Mouse (Mus musculus): ENCODE data around the gene Gm1043. TPM values are rescaled to one million over a fixed set of nuclear protein-coding genes. Genes with fewer than 3 reads are reported as not detected.

Gm1043 gene
- polyA plus RNA-seq, 1 experiment from 2014 or later: 0.05 TPM

DNA sequence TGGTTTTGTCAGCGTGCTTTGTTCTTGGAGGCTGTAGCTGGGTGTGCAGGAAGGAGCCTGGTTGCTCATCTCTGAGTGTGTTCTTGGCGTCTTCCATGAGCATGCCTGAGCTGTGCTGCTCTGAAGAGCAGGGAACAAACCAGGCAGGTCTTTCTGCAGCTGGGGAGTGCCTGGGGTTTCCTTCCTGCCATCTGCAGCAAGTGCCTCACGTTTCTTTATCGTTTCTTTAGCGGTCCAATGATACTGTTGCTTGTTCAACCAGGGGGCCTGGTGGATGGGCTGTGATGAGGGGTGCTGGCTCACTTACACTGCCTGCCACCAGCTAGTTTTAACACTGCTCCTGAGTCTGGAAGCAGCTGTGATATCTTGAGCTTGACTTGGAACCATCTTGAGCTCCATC lies 38.4 kb upstream of the Gm1043 start:
- no peak overlapping the region for H3K4me3 ChIP-seq (replicated peaks; ENCODE audit: low read length)
- H3K9ac ChIP-seq (ENCODE audit: low read length): no peak overlapping the region
- H3K27ac ChIP-seq (ENCODE audit: low read length): no peak overlapping the region
- no peak overlapping the region for H3K4me2 ChIP-seq (ENCODE audit: low read depth, low read length)
- WGBS: 37% methylated on average over 5 of the region's 5 CpGs
- no peak for ATAC-seq (ENCODE audit: insufficient read depth, low FRiP score)
- H3K4me1 ChIP-seq (ENCODE audit: control insufficient read depth, insufficient read depth, low read length): 0 out of 2 replicates have a peak, but pooled peaks cover 3% of the 10 kb centered on the region
- H3K9me3 ChIP-seq (replicated peaks; ENCODE audit: control insufficient read depth, low read length): no peaks in the 10 kb centered on the region
- no peaks in the 10 kb centered on the region for H3K36me3 ChIP-seq (ENCODE audit: control insufficient read depth, insufficient read depth, low read length)
- no peaks in the 10 kb centered on the region; the same call in 1 of the 2 replicates for H3K27me3 ChIP-seq (ENCODE audit: control insufficient read depth, insufficient read depth, low read length)

DNA sequence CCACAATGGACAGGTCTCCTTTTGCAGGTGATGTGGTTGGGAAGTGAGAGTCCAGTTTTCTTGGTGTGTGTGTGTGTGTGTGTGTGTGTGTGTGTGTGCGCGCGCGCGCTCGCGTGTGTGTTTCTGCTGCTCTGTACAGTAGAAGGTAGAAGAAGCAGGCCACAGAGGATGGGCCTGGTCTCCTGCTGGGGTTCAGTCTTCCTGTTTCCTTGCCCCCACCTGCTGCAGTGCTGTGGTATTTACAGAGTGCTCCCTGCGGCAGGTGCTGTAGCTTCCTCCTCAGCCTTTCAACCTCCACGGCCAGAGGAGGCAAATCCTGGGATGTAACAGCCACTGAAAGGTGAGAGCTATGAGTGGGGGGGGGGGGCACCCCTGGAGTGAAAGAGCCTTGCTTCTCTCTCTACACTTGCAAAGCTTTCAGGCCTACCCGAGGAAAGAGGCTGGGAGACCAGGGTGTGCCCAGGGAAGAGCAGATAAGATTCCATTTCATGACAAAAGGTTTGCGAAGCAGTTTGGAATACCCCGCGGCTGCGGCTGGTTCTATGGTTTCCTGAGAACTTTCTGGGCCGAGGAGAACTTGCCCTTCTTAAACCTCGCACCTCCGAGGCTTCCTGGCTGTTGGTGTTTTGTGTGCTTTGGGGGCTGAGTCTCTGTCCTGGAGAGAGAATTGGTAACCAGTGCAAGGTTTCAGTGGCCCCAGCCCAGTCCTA lies 37.8 kb upstream of the Gm1043 start:
- H3K27me3 ChIP-seq (ENCODE audit: control insufficient read depth, insufficient read depth, low read length): no peaks in the 10 kb centered on the region
- no peaks in the 10 kb centered on the region for H3K9me3 ChIP-seq (replicated peaks; ENCODE audit: control insufficient read depth, low read length)
- H3K9ac ChIP-seq (ENCODE audit: low read length): no peak overlapping the region
- H3K27ac ChIP-seq (ENCODE audit: low read length): peak overlapping the region; percentile 49
- no peak for ATAC-seq (ENCODE audit: insufficient read depth, low FRiP score)
- 40% methylated on average over 17 of the region's 17 CpGs for WGBS
- no peak overlapping the region for H3K4me3 ChIP-seq (replicated peaks; ENCODE audit: low read length)
- no peaks in the 10 kb centered on the region for H3K36me3 ChIP-seq (ENCODE audit: control insufficient read depth, insufficient read depth, low read length)
- no peak overlapping the region for H3K4me2 ChIP-seq (ENCODE audit: low read depth, low read length)
- H3K4me1 ChIP-seq (ENCODE audit: control insufficient read depth, insufficient read depth, low read length): 0 out of 2 replicates have a peak, but pooled peaks cover 3% of the 10 kb centered on the region

- ATAC-seq (ENCODE audit: insufficient read depth, low FRiP score): no peak
- Histone ChIP-seq H3K27me3 (ENCODE audit: control insufficient read depth, insufficient read depth, low read length) (no peaks in the 10 kb centered on the region), H3K36me3 (ENCODE audit: control insufficient read depth, insufficient read depth, low read length) (no peaks in the 10 kb centered on the region), H3K4me1 (ENCODE audit: control insufficient read depth, insufficient read depth, low read length) (0 out of 2 replicates have a peak, but pooled peaks cover 3% of the 10 kb centered on the region), H3K27ac (ENCODE audit: low read length) (no peak overlapping the region), H3K4me2 (ENCODE audit: low read depth, low read length) (no peak overlapping the region), H3K9me3 (replicated peaks; ENCODE audit: control insufficient read depth, low read length) (no peaks in the 10 kb centered on the region), H3K4me3 (replicated peaks; ENCODE audit: low read length) (no peak overlapping the region), H3K9ac (ENCODE audit: low read length) (no peak overlapping the region)
- WGBS: 60% methylated on average over 7 of the region's 7 CpGs
These were observed 37.2 kb upstream of the Gm1043 start for GRCm38 (mm10) chr5:37047992-37048391.

DNA sequence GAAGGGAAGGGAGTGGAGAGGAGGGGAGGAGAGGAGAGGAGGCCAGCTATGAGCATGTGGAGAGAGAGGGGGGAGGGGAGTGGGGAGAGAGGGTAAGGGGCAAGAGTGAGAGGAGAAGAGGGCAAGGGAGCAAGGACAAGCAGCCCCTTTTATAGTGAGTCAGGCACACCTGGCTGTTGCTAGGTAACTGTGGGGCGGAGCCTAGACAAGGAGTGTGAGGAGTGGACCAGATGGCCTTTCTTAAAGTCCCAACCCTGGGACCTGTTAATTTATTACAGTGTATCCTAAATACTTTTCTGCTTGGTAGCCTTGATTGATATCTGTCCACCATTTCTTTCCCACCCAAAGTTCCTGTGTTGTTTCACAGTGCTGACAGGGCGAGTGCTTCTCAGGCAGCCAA lies 36.1 kb upstream of the Gm1043 start:
- no peak overlapping the region for H3K9ac ChIP-seq (ENCODE audit: low read length)
- H3K36me3 ChIP-seq (ENCODE audit: control insufficient read depth, insufficient read depth, low read length): no peaks in the 10 kb centered on the region
- H3K27ac ChIP-seq (ENCODE audit: low read length): no peak overlapping the region
- 65% methylated on average over 2 of the region's 2 CpGs for WGBS
- H3K4me1 ChIP-seq (ENCODE audit: control insufficient read depth, insufficient read depth, low read length): 0 out of 2 replicates have a peak, but pooled peaks cover 3% of the 10 kb centered on the region
- no peaks in the 10 kb centered on the region for H3K27me3 ChIP-seq (ENCODE audit: control insufficient read depth, insufficient read depth, low read length)
- ATAC-seq (ENCODE audit: insufficient read depth, low FRiP score): no peak
- no peak overlapping the region for H3K4me2 ChIP-seq (ENCODE audit: low read depth, low read length)
- no peak overlapping the region for H3K4me3 ChIP-seq (replicated peaks; ENCODE audit: low read length)
- H3K9me3 ChIP-seq (replicated peaks; ENCODE audit: control insufficient read depth, low read length): no peaks in the 10 kb centered on the region

DNA sequence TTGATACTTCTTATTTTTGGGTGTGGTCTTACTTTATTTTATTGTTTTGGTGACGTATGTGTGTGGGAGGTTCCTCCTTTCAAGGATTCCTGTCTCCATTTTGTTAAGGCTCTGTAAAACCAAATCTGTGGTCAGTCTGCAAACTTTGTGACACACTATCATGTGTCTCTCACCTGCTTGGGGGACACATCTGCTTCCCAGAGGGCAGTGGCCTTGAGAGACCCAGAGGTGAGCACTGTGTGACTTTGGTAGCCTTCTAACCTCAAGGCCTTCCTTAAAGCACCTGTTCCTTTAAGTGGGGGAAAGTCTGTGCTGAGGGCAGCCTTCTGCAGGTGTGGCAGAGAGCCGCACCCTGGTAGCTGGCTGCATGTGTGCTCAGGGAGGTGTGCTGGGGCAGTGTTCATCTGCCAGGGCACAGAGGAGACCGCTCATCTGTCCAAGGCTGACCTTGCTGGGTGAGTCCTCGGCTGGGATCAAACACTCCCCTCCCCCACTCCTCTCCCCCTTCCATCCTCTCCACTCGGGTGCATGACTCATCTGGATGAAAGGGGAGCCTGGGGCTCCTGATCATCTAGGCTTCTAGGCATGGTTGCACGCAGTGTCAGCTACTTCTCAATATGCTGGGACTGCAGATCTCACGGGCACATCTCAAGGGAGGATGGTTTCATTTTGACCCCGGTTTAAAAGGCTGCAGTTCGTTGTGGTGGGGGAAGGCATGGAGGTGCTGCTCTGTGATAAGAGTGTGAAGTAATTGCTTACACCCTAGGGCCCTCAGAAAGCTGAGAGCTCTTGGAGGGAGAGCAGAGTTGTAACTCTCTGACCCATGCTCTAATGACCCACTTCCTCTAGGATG lies 34.4 kb upstream of the Gm1043 start:
- H3K36me3 ChIP-seq (ENCODE audit: control insufficient read depth, insufficient read depth, low read length): no peaks in the 10 kb centered on the region
- H3K9ac ChIP-seq (ENCODE audit: low read length): peak overlapping the region; percentile 39
- 0 out of 2 replicates have a peak, but pooled peaks cover 3% of the 10 kb centered on the region for H3K4me1 ChIP-seq (ENCODE audit: control insufficient read depth, insufficient read depth, low read length)
- peak overlapping the region; percentile 33 for H3K4me3 ChIP-seq (replicated peaks; ENCODE audit: low read length)
- peak overlapping the region; percentile 39 for H3K4me2 ChIP-seq (ENCODE audit: low read depth, low read length)
- ATAC-seq (ENCODE audit: insufficient read depth, low FRiP score): peak; percentile 90; the same call in 1 of the 2 replicates
- H3K27ac ChIP-seq (ENCODE audit: low read length): peak overlapping the region; percentile 82
- H3K9me3 ChIP-seq (replicated peaks; ENCODE audit: control insufficient read depth, low read length): no peaks in the 10 kb centered on the region
- no peaks in the 10 kb centered on the region for H3K27me3 ChIP-seq (ENCODE audit: control insufficient read depth, insufficient read depth, low read length)
- 25% methylated on average over 9 of the region's 9 CpGs for WGBS

- Histone ChIP-seq H3K4me3 (replicated peaks; ENCODE audit: low read length) (peak overlapping the region; percentile 33), H3K27me3 (ENCODE audit: control insufficient read depth, insufficient read depth, low read length) (no peaks in the 10 kb centered on the region), H3K27ac (ENCODE audit: low read length) (peak overlapping the region; percentile 82), H3K4me2 (ENCODE audit: low read depth, low read length) (peak overlapping the region; percentile 39), H3K9me3 (replicated peaks; ENCODE audit: control insufficient read depth, low read length) (no peaks in the 10 kb centered on the region), H3K36me3 (ENCODE audit: control insufficient read depth, insufficient read depth, low read length) (no peaks in the 10 kb centered on the region), H3K9ac (ENCODE audit: low read length) (peak overlapping the region; percentile 39), H3K4me1 (ENCODE audit: control insufficient read depth, insufficient read depth, low read length) (0 out of 2 replicates have a peak, but pooled peaks cover 3% of the 10 kb centered on the region)
- ATAC-seq (ENCODE audit: insufficient read depth, low FRiP score): no peak
- WGBS: 64% methylated on average over 16 of the region's 16 CpGs
These were observed 33.6 kb upstream of the Gm1043 start for GRCm38 (mm10) chr5:37051374-37052100.

DNA sequence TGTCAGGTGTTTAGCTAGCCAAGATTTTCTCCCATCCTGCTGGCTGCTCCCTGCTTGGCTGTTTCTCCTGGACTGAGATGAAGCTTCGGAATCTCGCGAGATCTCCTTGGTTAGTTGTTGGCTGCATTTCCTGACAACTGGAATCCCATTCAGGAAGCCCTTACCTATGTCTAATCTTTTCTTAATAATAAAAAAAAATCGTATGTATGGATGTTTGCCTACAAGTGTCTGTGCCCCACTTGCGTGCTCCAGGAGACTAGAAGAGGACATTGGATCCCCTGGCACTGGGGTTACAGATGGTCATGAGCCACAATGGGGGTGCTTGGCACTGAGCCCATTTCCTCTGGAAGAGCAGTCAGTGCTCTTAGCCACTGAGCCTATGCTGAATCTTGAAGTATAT lies 32.3 kb upstream of the Gm1043 start:
- H3K36me3 ChIP-seq (ENCODE audit: control insufficient read depth, insufficient read depth, low read length): no peaks in the 10 kb centered on the region
- 0 out of 2 replicates have a peak, but pooled peaks cover 3% of the 10 kb centered on the region for H3K4me1 ChIP-seq (ENCODE audit: control insufficient read depth, insufficient read depth, low read length)
- no peak overlapping the region for H3K4me3 ChIP-seq (replicated peaks; ENCODE audit: low read length)
- no peaks in the 10 kb centered on the region for H3K27me3 ChIP-seq (ENCODE audit: control insufficient read depth, insufficient read depth, low read length)
- no peaks in the 10 kb centered on the region for H3K9me3 ChIP-seq (replicated peaks; ENCODE audit: control insufficient read depth, low read length)
- no peak overlapping the region for H3K9ac ChIP-seq (ENCODE audit: low read length)
- H3K4me2 ChIP-seq (ENCODE audit: low read depth, low read length): no peak overlapping the region
- 68% methylated on average over 5 of the region's 5 CpGs for WGBS
- H3K27ac ChIP-seq (ENCODE audit: low read length): no peak overlapping the region
- no peak for ATAC-seq (ENCODE audit: insufficient read depth, low FRiP score)

DNA sequence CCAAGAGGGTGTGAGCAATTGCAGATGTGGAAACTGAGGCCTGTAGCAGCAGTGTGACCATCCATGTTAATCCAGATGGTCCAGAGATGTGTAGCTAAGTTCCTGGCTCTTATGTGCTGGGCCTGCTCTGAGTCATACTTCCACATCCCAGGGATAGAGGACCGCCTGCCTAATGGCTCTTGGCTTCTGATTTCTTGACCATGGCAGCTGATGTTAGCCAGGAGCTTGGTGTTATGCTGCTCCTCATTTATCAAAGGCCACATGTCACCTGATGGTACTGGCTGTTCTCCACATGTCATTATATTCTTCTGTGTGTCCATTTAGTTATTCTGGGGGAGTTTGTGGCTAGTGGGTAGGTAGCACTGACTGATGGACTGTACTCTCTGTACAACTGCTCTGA lies 29.4 kb upstream of the Gm1043 start:
- Histone ChIP-seq H3K4me1 (ENCODE audit: control insufficient read depth, insufficient read depth, low read length) (0 out of 2 replicates have a peak, but pooled peaks cover 3% of the 10 kb centered on the region), H3K4me3 (replicated peaks; ENCODE audit: low read length) (no peak overlapping the region), H3K36me3 (ENCODE audit: control insufficient read depth, insufficient read depth, low read length) (no peaks in the 10 kb centered on the region), H3K27me3 (ENCODE audit: control insufficient read depth, insufficient read depth, low read length) (no peaks in the 10 kb centered on the region), H3K4me2 (ENCODE audit: low read depth, low read length) (no peak overlapping the region), H3K27ac (ENCODE audit: low read length) (no peak overlapping the region), H3K9ac (ENCODE audit: low read length) (no peak overlapping the region), H3K9me3 (replicated peaks; ENCODE audit: control insufficient read depth, low read length) (no peaks in the 10 kb centered on the region)
- ATAC-seq (ENCODE audit: insufficient read depth, low FRiP score): no peak
- 76% methylated on average over 1 of the region's 1 CpGs for WGBS

Measured in stomach, embryonic 16.5 days (tissue).